Mouse (Mus musculus): ENCODE measurements at regions not wholly inside any gene's neighbourhood (a gene's known extent, or its start where the extent isn't known, plus 50 kb on each side); places are given as distances from the start of the nearest gene placed in this dataset.

- no peak for DNase-seq
Measured at GRCm38 (mm10) chr13:112133736-112134135, 154.5 kb upstream of the Ankrd55 start.

- DNase-seq, result no peak
Measured at GRCm38 (mm10) chr13:112134701-112135100, 153.6 kb upstream of the Ankrd55 start.

GRCm38 (mm10) chr13:112135777-112136176 lies 152.5 kb upstream of the Ankrd55 start:
- DNase-seq, result no peak

GRCm38 (mm10) chr13:112136850-112137249 lies 151.4 kb upstream of the Ankrd55 start:
- no peak for DNase-seq

- DNase-seq, result no peak
Measured at GRCm38 (mm10) chr13:112140871-112141270, 147.4 kb upstream of the Ankrd55 start.

GRCm38 (mm10) chr13:112144393-112145348 lies 143.6 kb upstream of the Ankrd55 start:
- DNase-seq, result no peak

GRCm38 (mm10) chr13:112152614-112153550 lies 135.4 kb upstream of the Ankrd55 start:
- no peak for DNase-seq

- DNase-seq, result no peak
Measured at GRCm38 (mm10) chr13:112153681-112154127, 134.5 kb upstream of the Ankrd55 start.

- no peak for DNase-seq
Measured at GRCm38 (mm10) chr13:112159430-112160172, 128.7 kb upstream of the Ankrd55 start.

GRCm38 (mm10) chr13:112160173-112160641 lies 128.0 kb upstream of the Ankrd55 start:
- no peak for DNase-seq

- no peak for DNase-seq
Measured at GRCm38 (mm10) chr13:112160726-112161125, 127.5 kb upstream of the Ankrd55 start.

- no peak for DNase-seq
Measured at GRCm38 (mm10) chr13:112161886-112162285, 126.4 kb upstream of the Ankrd55 start.

- no peak for DNase-seq
Measured at GRCm38 (mm10) chr13:112165921-112166320, 122.3 kb upstream of the Ankrd55 start.

GRCm38 (mm10) chr13:112166338-112166802 lies 121.9 kb upstream of the Ankrd55 start:
- no peak for DNase-seq

- DNase-seq, result no peak
Measured at GRCm38 (mm10) chr13:112168468-112168867, 119.8 kb upstream of the Ankrd55 start.

- DNase-seq, result no peak
Measured at GRCm38 (mm10) chr13:112170872-112171271, 117.4 kb upstream of the Ankrd55 start.

- DNase-seq, result no peak
Measured at GRCm38 (mm10) chr13:112171940-112172715, 116.1 kb upstream of the Ankrd55 start.

GRCm38 (mm10) chr13:112173973-112174372 lies 114.3 kb upstream of the Ankrd55 start:
- no peak for DNase-seq

- no peak for DNase-seq
Measured at GRCm38 (mm10) chr13:112178031-112178430, 110.2 kb upstream of the Ankrd55 start.

- DNase-seq, result no peak
Measured at GRCm38 (mm10) chr13:112183996-112184395, 104.3 kb upstream of the Ankrd55 start.

- DNase-seq, result no peak
Measured at GRCm38 (mm10) chr13:112185116-112185515, 103.1 kb upstream of the Ankrd55 start.

All from thymus, postnatal 36 days (tissue).